Mouse (Mus musculus) spleen, embryonic (tissue): ENCODE measurements at regions not wholly inside any gene's neighbourhood (a gene's known extent, or its start where the extent isn't known, plus 50 kb on each side); places are given as distances from the start of the nearest gene placed in this dataset.
"Not testable (repeated sequence)": the region's sequence is repeated elsewhere in the genome, so short reads cannot be mapped to it uniquely, and the experiment has no call there.

Source experiments
- CTCF ChIA-PET: fragments of 350-600 bp; sonication (Branson Sonifier 250); formaldehyde crosslinking; loops from one replicate; lab custom pipeline; 2022; lab: Charles Lee

DNA sequence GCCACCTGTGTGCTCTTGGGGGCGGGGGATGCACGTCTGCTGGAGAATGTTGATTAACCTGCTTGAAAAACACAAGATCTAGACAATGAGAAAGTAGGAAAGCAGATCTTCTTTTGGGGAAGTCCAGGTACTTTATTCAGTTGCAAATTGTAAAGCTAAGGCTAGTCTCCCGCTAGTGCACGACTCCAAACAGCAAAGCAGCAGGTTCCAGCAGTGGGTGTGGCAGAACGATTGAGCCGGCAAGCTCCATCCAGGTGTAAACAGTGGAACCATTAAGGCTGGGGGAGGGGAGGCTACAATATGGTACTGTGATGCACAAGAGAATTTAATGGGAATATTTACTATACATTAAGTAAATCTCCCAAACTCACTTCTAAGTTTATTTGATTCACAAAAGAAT is 448.6 kb upstream of the Cobl start:
- CTCF ChIA-PET: not testable (repeated sequence)

DNA sequence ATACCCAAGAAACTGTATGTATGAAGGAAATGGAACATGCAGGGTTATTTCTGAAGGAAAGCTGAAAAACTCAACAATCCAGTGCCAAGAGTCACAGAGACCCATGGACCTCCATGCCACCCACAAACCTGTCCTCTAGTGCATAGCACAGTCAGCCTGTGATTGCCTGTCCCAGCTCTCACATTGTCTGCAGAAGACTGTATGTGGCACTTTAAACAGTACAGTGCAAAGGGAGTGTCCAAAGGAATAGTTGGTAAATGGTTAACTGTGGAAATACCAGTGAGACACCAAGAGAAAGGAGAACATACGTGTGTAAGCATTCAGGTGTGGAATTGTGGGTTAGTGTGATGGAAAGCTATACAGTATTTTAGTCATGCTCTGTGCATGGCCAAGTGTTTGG is 409.0 kb upstream of the Cobl start:
- CTCF ChIA-PET: no interaction called here

DNA sequence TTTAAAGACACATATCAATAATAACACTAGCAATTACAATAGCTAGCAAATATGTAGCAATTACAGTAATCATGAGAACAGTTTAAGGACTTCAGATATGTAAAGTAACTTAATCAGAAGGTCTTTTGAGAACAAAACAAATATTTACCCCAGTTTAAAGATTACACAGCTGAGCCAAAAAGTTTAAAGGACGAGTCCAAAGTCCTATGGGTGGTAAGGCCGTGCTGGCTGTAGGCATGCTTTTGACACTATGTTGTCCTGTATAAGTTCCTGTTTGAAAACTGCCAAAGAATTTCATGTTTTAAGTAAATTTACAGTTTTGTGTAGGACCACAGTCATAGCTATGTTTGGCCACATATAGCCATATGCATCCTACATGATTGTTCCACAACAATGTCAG is 408.0 kb upstream of the Cobl start:
- CTCF ChIA-PET: no interaction called here

DNA sequence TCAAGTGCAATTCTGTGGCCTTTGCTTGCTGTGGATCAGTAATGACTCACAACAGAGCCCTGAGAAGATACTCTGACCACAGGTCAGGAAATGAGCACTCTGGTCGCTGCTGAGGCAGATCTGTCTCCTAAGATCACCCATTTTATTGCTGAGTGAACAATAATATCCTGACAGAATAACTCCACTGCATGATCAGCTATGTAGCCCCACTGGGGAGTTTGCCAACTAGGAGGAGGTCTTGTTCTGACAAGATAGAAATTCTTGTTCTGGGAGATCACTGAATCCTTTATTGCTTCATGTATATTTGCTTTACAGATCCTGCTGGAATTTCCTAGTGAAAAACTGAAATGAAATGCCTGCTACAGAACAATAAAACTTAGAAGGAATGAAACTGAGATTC is 407.6 kb upstream of the Cobl start:
- CTCF ChIA-PET: no interaction called here

DNA sequence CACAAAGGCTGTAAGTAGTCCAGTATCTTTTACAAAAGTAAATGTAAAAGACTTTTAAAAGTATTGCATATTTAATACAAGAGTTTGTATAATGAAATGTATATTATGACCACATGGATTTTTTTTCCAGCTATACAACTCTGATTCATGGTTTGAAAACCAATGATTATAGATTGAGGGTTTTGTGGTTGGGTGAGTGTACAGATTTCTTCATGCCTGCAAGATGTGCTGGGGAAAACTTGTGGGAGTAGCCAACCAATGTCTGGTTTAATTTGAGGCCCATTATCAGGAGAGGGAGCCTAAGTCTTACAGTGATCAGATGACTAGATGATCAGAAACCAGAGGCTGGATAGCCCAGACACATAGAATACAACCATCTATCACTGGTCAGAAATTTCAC is 402.8 kb upstream of the Cobl start:
- CTCF ChIA-PET: no interaction called here

DNA sequence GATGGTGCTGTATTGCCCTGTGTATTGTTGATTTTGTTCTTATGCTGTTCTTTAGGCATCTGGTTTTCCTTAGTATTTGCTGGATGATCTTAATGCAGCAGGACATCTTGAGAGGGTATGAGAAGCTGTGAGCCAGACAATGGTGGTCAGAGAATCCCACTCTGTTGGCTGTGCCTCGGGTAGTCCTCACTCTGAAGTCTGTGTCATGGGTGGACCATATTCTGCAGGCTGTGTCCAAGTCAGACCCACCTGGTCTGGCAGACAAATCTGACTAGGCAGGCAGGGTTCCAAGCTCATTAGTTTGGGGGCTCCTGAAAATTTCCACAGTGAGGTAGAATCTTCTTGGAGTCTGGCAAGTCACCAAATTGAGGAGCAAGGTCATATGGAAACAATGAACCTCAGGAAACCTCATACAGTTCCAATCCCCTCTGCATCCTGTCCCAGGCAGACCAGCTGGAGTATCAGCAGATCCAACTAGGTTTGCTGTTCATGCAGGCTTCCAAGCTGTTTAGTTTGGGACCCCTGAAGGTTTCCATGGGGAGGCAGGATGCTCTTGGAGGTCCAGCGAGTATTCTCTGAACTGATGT is 400.4 kb upstream of the Cobl start:
- CTCF ChIA-PET: no interaction called here

DNA sequence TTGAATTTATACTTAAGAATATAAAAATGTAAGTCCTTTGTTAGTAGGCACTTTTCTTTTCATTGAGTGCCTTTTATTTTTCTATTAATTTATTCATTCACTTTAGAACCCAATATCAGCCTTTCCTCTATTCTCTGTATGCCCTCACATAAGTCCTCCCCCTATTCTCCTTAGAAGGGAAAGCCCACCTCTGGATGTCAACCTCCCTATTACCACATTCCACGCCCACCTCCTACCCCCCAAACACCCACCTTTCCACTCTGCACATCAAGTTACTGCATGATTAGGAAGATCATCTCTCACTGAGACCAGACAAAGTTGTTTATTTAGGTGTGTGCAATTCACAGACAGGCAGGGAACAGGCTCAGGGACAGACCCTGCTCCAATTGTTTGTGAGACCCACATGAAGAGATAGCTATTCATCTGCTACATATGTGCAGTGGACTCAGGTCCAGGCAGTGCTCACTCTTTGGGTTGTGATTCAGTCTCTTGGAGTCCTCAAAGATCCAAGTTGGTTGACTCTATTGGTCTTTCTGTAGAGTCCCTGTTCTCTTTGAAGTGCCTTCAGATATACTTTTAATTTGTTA is 394.7 kb upstream of the Cobl start:
- CTCF ChIA-PET: interaction anchor here (0.6 kb wide), 1 partner anchor 1072 kb away, joined by 3 read pairs; no protein-coding TSS in a partner anchor

DNA sequence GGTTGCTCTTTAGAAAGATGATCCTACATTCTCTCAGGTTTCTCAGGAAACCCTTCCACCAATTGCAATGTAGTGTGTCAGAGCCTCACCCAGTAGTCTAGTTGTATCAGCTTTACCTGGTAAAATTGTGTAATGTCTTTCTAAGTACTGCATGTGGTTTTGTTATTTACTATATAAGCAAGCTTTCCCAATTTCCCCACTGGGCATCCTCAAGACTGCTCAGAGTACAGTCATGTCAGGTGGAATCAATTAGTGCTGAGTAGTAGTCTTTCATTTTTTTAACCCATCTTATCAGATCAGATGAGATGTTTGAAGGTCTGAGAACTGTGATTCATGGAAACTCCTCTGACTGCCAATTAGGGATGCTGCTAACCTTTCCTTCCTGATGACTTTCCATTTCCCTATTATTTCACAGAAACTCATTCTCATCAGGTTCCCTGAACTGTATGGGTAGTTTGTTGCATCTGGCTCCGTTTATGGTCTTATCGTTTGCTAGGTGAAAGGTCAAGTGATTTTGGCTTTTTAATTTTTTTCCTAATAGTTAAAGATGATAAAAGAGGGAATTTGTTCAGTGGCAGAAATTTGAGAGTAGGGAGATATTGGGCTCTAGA is 393.6 kb upstream of the Cobl start:
- CTCF ChIA-PET: no interaction called here

DNA sequence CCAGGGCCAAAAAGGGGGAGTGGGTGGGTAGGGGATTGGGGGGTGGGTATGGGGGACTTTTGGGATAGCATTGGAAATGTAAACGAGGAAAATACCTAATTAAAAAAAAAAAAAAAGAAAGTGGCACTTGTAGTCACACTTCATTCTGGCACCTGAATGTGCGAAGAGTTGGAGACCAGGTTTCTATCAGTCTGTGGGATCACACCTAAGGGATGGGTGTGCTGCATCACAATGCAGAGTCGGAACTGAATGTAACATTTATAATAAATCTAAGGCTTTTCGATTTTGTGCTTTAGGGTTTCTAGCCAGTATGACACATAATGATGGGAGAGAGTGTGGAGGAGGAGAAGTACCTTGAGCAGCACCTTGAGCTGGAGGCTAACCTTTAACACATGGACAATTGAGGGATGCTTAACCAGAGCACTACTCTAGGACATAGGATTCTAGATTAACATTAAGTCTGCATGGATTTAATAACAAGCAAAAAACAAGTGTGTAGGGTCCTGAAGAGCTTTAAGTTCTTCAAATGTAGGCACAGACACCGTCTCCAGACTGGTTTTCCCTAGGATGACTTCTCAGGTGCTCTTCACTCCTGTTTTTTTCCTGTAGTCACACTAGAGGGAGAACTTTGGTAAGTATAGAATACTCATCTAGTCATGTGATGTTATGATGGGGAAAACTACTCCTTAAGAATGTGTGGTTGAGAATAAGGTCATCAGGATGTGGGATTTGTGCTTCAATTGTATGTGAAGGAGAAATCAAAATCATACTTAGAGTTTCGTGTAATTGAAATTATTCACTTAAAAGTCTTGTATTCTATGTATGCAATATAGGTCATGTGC is 392.8 kb upstream of the Cobl start:
- CTCF ChIA-PET: no interaction called here

DNA sequence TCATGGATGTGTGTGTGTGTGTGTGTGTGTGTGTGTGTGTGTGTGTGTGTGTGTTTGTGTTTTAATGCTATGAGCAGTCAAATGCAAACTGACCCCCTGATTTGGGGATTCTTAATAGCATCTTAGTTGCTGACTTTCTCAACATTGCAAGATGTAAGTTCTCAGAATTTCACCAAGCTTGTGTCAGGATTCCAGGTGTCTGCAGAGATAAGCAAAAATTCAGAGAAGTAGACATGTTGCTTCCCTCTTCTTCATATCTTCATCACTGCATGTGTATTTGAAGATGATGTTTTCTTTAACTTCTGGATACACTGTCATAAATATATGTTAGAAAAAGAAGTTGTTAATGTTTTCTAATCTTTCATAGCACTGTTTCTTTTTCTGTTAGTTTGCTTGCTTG is 383.0 kb upstream of the Cobl start:
- CTCF ChIA-PET: no interaction called here

DNA sequence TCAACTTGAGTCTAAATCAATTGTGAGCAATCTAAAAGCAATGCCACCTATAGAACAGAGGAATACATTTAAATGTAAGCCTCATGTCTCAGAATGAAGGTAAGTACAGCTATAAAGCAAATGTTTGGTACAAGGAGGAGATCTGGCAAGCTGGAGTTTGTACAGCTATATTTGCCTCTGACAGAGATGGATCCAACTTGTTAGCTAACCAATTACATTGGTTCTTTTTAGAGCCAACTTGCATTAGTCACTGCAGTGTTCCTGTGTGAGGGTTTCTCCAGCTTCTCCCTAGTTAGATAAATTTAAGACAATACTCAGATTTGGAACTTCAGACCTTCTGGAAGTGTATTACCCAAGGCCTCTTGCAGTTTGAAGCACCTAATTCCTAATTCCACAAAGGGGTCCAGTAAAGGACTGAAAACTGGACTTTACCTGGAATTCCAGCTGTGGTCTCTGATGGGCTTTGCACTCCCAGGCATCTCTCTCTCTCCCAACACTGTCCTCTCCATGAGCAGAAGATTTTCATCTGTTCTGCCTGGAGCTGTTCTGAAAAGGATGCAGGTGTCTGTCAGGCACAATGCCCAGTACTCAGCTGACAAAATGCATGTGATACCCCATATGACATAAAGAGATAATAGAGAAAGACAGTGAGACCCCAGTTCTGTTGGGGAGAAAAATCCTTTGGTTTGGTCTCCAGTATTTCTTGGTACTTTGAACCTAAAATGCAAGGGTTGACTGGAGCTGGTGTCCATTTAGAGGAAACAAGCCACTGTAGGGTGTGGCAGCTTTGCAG is 379.1 kb upstream of the Cobl start:
- CTCF ChIA-PET: no interaction called here

DNA sequence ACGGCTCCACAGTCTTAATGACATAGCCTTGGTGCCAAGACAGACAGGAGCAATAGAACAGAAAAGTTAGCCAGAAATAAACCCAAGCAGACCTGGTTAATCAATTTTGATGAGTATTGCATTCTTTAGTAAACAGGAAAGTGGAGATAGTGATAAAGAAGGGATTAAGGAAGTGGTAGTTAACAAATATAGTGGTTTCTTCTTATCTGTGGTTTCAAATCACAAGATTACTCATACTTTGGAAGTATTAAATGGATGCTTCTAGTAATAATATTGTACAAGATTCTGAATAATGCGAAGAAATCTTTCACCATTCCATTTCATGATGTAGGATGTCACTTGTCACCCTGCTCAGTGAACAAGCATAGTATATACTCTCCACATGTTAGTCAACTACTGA is 376.6 kb upstream of the Cobl start:
- CTCF ChIA-PET: no interaction called here

DNA sequence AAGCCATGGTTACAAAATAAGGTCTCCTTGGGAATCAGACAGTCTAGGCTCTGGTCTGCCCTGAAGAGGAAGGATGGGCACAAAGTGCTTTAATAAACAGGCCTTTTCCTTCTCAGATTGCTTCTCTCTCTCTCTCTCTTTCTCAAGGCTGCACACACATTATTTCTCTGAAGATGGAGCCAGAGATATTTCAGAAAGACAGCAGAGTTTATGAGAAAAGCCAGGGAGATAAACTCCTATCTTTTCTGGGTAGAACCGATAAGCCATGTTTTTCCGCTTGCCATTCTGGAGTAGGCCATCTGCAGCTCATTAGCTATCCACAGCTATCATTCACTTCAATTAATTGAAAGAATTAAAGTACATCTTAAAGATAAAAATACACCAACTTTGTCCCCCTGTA is 373.2 kb upstream of the Cobl start:
- CTCF ChIA-PET: no interaction called here

DNA sequence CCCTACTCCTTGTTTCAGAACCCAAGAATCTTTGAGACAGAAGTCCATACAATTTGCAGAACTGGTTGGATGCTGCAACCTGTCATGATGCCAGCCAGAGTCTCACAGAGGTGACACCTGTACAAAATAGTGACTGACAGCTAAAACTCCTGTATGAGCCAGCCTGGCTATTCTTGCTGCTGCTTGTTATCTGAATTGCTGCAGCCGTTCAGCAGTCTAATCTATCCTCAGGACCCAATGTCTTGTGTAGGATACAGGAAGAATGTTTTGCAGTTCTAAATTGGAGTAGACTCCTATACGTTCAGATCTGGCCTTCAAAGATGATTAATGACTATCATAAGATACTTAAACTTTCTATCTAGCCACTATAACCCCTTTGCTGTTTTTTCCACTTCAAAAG is 372.6 kb upstream of the Cobl start:
- CTCF ChIA-PET: no interaction called here

DNA sequence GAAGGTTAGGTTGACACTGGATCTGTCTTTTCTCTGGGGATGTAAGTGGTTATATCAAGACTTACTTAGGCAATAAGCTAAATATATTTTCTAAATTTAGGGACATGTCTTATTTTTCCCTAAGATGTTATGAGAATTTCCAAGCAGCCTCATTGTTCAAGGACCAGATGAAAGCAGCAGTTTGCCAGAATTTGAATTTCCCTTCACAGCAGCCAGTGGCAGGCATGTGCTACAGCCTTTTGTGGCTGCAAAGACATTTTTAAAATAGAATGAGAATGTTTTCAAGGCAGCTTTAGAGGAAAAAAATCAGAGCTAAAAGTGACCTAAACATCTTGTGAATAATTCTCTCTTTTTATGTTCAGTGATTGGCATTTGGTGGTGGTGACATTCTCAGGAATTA is 371.6 kb upstream of the Cobl start:
- CTCF ChIA-PET: no interaction called here

DNA sequence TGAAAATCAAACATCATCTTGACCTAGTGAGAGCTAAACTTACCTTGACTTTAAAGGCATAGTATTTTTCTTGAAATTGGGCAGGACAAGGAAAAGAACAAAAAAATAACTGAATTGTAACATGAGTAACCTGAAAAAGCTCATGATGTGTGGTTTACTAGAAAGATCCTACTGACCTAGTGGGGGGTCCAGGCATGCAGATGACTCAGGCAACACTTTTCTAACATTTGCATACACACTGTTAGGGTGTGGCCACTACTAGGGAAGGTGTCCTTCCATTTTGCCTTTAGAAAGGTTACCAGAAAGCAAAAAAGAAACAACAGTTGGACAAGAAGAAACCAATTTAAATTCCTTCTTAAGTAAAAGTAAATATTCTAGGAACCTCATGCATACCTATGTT is 347.3 kb upstream of the Cobl start:
- CTCF ChIA-PET: no interaction called here

DNA sequence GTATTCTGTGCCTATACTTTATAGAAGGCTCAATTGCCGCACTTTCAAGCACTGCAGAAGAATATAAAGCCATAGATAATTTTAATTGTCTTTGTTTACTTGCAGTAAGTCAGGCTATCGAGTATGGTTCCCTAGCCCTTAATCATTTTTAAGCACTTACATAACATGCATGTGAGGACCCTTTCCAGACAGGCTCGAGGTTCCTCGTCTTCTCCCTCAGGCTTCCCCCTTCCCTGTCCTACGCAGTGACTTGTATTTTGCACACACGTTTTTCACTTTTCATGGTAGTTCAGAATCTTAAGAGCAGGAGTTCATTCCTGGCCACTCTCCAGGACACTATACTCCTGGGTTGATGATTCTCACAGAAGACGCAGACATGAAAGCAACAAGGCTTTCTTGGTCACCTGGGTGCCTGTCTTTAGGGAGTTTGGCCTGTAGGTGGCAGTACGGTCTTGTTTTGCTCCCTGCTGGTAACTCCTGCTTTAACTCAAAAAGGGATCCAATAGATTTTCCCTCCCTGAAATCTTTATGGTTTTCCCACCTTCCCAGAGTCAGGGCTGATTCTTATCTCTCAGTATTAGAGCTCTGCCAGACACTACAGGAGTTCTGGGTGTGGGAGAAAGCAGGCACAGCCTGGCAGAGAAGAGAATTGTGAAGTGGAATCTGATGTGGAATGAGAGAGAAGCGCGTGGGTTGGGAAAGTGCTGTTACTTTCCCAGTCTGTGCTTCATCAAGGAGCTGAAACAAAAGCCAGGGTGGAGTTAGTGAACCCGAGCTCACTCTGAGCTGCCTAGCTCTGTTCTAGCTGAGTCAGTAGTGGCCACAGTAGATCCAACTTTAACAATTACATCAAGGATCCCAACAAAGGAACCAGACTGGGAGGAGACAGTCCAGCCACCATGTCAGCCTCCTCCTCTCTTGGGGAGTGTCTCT is 346.5 kb upstream of the Cobl start:
- CTCF ChIA-PET: no interaction called here
